Mouse (Mus musculus) megakaryocyte, embryonic 14.5 days (primary cell): ENCODE results near the gene Ston1. TPM values are rescaled to one million over a fixed set of nuclear protein-coding genes. Genes with fewer than 3 reads are reported as not detected.

Source experiments
- H3K27me3 ChIP-seq: replicated peaks from 2 replicates; pipeline ENCODE3; 2012; ENCODE audit warnings: inconsistent platforms
- H3K36me3 ChIP-seq: replicated peaks from 2 replicates; pipeline ENCODE3; 2012; ENCODE audit warnings: low read length, inconsistent platforms, mixed read lengths
- H3K4me1 ChIP-seq: 2 replicates; pipeline ENCODE4 v1.6.1; 2012; ENCODE audit warnings: inconsistent platforms
- H3K4me3 ChIP-seq: replicated peaks from 2 replicates; pipeline ENCODE3; 2012; ENCODE audit warnings: moderate library complexity, mild to moderate bottlenecking, inconsistent platforms
- H3K9me3 ChIP-seq: 2 replicates; pipeline ENCODE4 v1.6.1; 2012; ENCODE audit warnings: inconsistent platforms
- FLI1 ChIP-seq: IDR thresholded peaks from 2 replicates; pipeline ENCODE4 v1.6.1; 2012; ENCODE audit warnings: low read length, inconsistent platforms, mixed read lengths
- GATA1 ChIP-seq: IDR thresholded peaks from 3 replicates; pipeline ENCODE4 v1.6.1; 2012; ENCODE audit warnings: mixed read lengths, low read length, inconsistent platforms, borderline replicate concordance
- polyA plus RNA-seq: library from polyadenylated mRNA; stranded (reverse); fragments of >175 nt; gene quantifications from 2 replicates; pipeline ENCODE4 v1.2.3, GENCODE M21; 2012; ENCODE audit warnings: low replicate concordance; ENCODE audit not compliant: insufficient read depth

Gene Ston1
- polyA plus RNA-seq, 1 experiment: 0.29 TPM

DNA sequence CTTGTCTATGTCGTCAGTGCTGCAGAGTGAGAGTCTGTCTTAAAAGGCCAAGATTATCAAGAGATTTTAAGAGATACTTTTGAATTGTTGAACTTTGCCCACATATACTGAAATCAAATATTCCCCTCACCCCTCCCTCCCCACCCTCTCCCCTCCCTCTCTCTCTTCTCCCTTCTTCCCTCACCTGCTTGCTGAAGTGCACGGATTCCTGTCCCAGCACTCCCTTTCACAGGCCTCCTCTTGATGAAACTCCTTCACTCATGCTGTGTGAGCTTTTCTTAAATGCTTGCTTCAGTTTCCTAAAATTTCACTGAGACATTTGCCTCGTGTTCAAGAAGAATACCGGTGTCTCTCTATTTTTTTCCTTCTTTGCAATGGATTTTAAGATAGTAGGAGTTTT is 105.6 kb downstream of the Ston1 start:
- no peaks in the 10 kb centered on the region for H3K36me3 ChIP-seq
- no peak overlapping the region for H3K4me3 ChIP-seq
- no peaks in the 10 kb centered on the region for H3K27me3 ChIP-seq
- H3K9me3 ChIP-seq: peaks cover 3% of the 10 kb centered on the region; the same call in 1 of the 2 replicates
- no peak for TF ChIP-seq GATA1
- TF ChIP-seq FLI1: no peak
- H3K4me1 ChIP-seq: no peaks in the 10 kb centered on the region

- TF ChIP-seq GATA1: no peak
- TF ChIP-seq FLI1: no peak
- H3K4me3 ChIP-seq: no peak overlapping the region
- H3K4me1 ChIP-seq: no peaks in the 10 kb centered on the region
- no peaks in the 10 kb centered on the region for H3K36me3 ChIP-seq
- H3K9me3 ChIP-seq: no peaks in the 10 kb centered on the region
- no peaks in the 10 kb centered on the region for H3K27me3 ChIP-seq
These were observed 108.8 kb downstream of the Ston1 start for GRCm38 (mm10) chr17:88706231-88706649.

Other genes starting within 250 kb of the Ston1 start
- gene Foxn2, start 157.0 kb upstream of the Ston1 start, polyA plus RNA-seq: 2.6 TPM in 1 of 2 replicates, not detected in the other
- 4.6 TPM in 1 of 2 replicates, not detected in the other for gene Ppp1r21, start 67.6 kb upstream of the Ston1 start, polyA plus RNA-seq
- gene Gtf2a1l, start 71.0 kb downstream of the Ston1 start, polyA plus RNA-seq: not detected in 2 replicates
- not detected in 2 replicates for gene Lhcgr, start 194.3 kb downstream of the Ston1 start, polyA plus RNA-seq